Mouse (Mus musculus) heart, adult 2 months (tissue): ENCODE results near the gene 4930523C07Rik.

Experiments used
- CTCF ChIP-seq: fragments of 200-600 bp; IDR thresholded peaks from 2 replicates; pipeline ENCODE4 v1.8.1; 2022; ENCODE audit warnings: antibody characterized with exemption, mild to moderate bottlenecking, moderate library complexity
- EP300 ChIP-seq: fragments of 200-500 bp; IDR thresholded peaks from 2 replicates; pipeline ENCODE4 v1.6.1; 2011; ENCODE audit warnings: low read depth, low read length, control low read depth; ENCODE audit not compliant: insufficient read depth
- POLR2A ChIP-seq: fragments of 200-500 bp; IDR thresholded peaks from 2 replicates; pipeline ENCODE4 v1.6.1; 2011; ENCODE audit warnings: mild to moderate bottlenecking, low read depth, low read length, control low read depth; ENCODE audit not compliant: insufficient read depth

DNA sequence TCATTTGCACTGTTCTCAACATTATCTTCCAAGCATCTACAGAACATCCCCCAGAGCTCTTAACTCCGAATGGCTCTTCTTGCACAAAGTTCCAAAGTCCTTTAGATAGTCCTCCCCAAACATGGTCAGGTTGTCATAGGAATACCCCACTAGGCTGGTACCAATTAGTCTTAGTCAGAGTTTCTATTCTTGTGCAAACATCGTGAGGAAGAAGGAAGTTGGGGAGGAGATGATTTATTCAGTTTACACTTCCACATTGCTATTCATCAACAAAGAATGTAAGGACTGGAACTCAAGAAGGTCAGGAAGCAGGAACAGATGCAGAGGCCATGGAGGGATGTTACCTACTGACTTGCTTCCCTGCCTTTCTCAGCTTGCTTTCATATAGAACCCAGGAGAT, 46.9 kb upstream of the 4930523C07Rik start:
- TF ChIP-seq POLR2A: no peak
- TF ChIP-seq CTCF: no peak
- no peak for TF ChIP-seq EP300
